Mouse (Mus musculus) left cerebral cortex, postnatal 10 days (tissue): ENCODE measurements around the gene N4bp2. TPM values are rescaled to one million over a fixed set of nuclear protein-coding genes. Genes with fewer than 3 reads are reported as not detected.
"Not testable (repeated sequence)": the region's sequence is repeated elsewhere in the genome, so short reads cannot be mapped to it uniquely, and the experiment has no call there.

Source experiments
- DNase-seq, 2 experiments: peaks; one replicate each; pipeline ENCODE4 v3.0.0; 2021 to 2022; ENCODE audit warnings: low spot score in 2 of 2, mixed read lengths in 1 of 2; ENCODE audit errors: extremely low spot score in 1 of 2
- intact Hi-C: fragments of 180-260 bp; cut with DNase I; formaldehyde crosslinking; loops from one replicate; pipeline ENCODE4 v1.15.1; 2025
- total RNA-seq, 2 experiments: library from RNA; stranded (reverse); gene quantifications; 2 replicates each; pipeline ENCODE4 v1.2.3; 2021

The N4bp2 gene
- total RNA-seq = 10 to 100 TPM; 15.5 to 18.6 TPM

DNA sequence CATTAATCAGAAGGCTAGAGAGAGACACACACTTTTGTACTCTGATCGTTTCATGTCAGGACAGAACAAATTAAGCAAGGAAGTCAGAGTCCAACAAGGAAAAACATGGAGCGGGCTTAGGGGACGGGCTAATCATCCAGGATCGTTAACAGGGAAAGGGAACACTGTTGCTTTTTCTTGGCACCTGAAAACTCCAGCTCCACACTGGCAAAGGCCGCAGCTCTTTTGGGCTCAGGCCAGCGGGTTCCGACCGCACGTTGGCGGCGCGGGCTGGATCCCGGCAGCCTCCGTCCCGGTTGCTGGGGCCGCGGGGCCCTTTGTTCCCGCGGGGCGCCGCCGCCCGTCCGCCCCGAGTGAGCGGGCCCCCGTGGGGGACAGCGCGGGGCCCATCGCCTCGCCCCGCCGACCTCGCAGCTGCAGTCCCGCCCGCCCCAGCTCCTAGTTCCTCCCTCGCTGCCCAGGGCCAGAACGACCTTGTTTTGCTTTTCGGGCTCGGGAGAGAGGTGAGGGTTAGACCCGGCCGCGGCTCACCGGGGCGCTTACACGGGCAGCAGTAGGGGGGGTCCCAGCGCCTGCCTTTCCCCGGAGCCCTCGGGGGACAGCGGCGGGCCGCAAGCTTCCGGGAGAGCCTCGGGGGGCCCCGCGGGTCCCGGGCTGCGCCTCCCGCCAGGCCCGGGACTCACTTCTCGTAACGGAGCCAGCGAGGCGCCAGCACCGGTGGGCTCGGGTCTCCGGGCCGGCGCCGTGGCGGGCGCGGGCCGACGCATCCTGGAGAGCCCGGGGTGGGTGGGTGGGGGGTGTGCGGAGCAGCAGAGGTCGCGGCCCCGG lies at the start of gene N4bp2:
TSS of gene N4bp2 (plus strand) at position 434 of the 828 bp plus-strand sequence.
- DNase-seq = peak; percentile 65 to 82
- intact Hi-C loops = loop anchor here (5.0 kb wide), 2 partner anchors 66 to 194 kb away; partner anchors contain the start of gene Pds5a

GRCm38 (mm10) chr5:65715084-65715483 lies 48.2 kb upstream of the N4bp2 start:
- intact Hi-C loops = no loop called here
- no peak for DNase-seq

DNA sequence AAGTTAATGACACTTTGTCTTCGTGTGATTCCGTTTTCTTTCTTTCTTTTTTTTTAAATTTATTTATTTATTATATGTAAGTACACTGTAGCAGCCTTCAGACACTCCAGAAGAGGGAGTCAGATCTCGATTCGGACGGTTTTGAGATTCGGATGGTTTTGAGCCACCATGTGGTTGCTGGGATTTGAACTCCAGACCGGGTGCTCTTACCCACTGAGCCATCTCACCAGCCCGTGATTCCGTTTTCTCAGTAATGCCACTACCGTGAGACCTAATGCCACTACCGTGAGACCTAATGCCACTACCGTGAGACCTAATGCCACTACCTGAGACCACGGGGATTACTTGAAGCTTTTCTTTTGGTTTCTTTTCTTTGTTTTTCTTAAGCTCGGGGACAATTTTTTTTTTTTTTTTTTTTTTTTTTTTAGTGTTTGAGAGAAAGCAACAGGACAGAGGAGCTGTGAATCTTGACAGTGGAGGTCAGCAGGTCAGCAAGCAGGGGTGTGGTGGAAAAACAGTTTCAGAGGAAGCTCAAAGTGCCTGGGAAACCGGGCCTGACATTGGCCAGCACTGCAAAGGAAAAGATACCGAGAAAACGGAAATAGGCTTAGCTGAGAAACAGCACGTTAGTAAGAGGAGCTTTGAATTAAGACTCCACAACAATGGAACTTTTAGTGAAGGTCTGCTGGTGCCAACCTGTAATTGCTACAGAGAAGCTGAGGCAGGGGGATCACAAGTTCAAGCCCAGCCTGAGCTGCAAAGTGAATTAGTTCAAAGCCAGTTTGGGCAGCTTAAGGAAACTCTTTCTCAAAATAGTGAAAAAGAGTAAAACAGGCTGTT lies 46.0 kb upstream of the N4bp2 start:
- no peak for DNase-seq
- intact Hi-C loops = no loop called here

GRCm38 (mm10) chr5:65717903-65718211 lies 45.5 kb upstream of the N4bp2 start:
- intact Hi-C loops, DNase-seq: not testable (repeated sequence)

DNA sequence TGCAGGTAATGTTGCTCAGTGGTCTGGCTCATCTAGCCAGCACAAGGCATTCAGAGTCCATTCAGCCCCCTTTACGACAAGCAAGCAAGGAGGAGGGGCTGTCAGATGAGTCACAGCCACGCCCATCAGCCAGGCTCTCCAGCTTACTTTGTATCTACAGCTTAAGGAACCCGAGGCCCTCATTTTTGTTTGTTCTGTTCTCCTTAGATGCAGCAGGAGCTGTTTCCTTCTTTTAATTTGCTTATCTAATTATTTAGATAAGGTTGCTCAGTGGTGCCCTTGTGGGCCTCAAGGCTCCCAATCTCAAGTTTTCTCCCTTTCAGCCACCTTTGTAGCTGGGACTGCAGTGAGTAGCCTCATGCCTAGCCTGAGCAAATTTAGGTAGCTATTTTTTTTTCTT lies 45.0 kb upstream of the N4bp2 start:
- no peak for DNase-seq
- intact Hi-C loops = no loop called here

DNA sequence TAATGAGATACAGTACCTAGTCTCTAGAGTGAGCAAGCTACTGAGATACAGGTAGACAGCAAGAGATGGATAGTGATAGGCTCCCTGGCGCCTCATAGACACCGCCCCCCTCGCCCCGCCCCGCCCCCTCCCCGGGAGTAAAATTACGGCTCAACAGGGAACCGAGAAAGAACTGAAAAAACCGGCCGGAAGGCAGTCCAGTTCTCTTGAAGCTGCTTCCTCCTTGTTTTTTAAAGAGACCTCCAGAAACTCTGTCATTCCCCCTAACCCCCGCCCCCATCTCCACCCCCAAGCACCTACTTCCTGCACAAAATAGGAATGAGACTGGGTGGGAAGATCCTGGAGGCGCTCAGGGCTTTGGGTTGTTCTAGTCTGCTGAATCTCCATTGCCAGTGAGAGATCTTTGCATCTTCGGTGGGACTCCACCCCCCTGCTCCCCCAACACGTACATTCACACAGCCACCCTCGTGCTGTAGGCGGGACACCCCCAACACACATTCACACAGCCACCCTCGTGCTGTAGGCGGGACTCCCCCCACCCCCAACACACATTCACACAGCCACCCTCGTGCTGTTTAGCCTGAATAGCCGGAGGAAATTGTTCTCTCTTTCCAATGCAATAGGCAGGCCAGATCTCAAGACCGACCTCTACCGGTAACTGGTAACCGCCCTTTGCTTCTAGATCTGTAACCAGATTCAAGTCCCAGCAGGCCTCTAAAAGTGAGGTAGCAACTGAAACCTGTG lies 38.8 kb upstream of the N4bp2 start:
- intact Hi-C loops = no loop called here
- DNase-seq = peak; percentile 21 to 70

DNA sequence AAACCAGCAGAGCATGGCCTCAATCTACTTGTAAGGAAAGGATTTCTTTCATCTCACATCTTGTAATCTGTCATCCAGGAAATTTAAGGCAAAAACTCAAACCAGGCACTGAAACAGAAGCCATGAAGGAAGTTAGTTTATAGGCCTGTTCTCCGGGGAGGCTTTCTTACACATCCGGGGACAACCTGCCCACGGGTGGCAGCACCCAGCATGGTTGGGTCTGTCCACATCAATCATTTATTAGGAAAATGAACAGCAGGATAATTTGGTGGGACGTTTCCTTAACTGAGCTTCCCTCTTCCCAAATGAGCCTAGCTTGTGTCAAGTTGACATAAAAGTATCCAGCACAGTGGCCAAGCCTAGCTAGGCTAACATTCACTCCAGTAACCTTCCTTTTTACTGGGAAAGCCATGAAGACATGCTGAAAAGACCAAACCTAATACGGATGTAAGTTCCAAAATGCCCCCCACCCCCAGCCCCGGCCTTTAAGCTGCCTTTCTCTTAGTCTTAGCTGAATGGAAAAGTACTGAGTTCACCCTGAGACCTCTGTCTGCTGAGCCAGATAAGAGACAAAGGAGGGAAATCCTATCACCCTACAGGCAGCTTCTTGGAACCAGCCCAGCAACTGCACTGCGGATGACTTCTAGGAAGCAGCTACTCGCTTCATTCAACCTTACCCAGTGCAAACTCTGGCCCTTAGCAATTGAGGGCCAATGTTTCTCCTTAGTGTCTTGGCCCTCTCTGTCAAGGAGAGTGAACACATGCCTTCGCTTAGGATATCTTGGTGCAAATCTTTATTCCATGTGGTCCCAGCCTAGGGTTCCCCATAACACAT lies 31.9 kb upstream of the N4bp2 start:
- intact Hi-C loops = no loop called here

DNA sequence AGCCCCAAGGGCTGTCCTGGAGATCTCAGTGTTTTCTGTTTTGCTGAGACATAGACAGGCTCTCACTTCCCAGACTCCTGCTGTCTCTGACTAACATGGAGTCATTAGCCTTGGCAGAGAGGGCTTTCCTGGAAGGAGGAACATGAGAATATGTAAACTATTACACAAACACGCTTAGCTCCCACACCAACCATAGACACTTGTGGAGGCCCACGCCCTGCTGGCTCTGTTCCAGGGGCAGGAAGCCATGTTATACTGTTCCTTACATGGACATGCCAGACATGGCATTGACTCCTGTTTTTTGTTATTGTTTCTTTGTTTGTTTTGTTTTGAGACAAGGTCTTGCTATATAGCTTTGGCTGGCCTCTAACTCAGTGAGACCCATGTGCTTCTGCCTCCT lies 27.7 kb upstream of the N4bp2 start:
- no peak for DNase-seq
- intact Hi-C loops = no loop called here

More for the DNA sequence above, 31.9 kb upstream of the N4bp2 start:
- peak in 1 of 2 experiments; percentile 71 for DNase-seq

GRCm38 (mm10) chr5:65739366-65739765 lies 24.0 kb upstream of the N4bp2 start:
- DNase-seq = no peak
- intact Hi-C loops = no loop called here

DNA sequence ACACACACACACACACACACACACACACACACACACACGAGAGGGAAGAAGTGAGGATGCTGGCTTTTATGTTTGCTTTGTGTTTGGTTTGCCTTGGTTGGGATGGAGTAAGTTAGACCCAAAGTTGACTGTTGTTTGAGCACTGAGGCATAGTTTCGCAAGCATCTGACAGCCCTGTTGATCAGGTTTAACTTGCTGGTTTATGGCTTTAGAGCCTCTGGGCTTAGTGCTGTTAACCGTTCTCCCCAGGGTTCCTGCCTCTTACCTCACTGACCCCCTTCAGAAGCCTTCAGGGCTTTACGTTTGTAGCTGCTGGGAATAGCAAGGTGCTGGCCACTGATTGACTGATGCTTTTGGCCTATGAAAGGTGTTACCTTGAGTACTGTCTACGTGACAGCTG lies 16.4 kb upstream of the N4bp2 start:
- no peak for DNase-seq
- intact Hi-C loops = no loop called here

GRCm38 (mm10) chr5:65748386-65748785 lies 14.9 kb upstream of the N4bp2 start:
- intact Hi-C loops = no loop called here
- DNase-seq = no peak

GRCm38 (mm10) chr5:65748880-65749279 lies 14.4 kb upstream of the N4bp2 start:
- intact Hi-C loops = no loop called here

GRCm38 (mm10) chr5:65752021-65752420 lies 11.3 kb upstream of the N4bp2 start:
- intact Hi-C loops = no loop called here
- no peak for DNase-seq

More at GRCm38 (mm10) chr5:65748880-65749279, 14.4 kb upstream of the N4bp2 start:
- DNase-seq = no peak

DNA sequence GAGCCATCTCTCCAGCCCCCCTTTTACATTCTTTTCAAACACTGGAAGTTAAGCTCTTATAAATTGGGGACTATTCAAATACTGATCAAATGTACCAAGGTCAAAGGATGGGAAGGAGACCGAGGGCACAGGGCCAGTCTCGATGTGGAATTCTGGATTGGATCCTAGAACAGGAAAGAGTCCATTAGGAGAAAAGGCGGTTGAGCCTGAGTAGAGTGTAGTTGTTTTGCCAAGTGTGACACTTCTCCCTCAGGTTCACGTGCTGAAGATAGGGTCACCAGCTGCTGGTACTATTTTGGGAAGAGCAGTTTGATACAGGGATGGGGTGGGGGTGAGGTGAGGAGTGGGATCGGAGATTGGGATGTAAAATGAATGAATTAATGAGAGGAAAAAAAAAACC lies 7.5 kb upstream of the N4bp2 start:
- intact Hi-C loops = no loop called here
- no peak for DNase-seq

DNA sequence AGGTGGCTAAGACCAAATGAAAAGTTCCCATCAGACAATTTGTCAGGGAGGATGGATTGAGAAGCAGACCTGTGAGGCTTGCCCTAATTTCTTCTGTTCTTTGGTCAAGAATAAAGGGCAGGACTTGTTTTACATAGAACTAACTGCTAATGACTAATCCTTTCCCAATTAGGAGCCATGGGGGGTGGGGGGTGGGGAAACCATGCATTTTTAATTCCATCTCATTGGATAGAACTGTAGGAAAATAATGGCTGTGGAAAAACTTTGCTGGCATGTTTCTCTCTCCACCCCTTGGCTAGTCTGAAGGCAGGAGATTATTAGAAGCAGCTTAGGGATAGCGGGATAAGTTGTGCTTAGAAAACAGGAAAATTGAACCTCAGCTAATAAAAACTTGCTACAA lies 6.2 kb upstream of the N4bp2 start:
- intact Hi-C loops = no loop called here

DNA sequence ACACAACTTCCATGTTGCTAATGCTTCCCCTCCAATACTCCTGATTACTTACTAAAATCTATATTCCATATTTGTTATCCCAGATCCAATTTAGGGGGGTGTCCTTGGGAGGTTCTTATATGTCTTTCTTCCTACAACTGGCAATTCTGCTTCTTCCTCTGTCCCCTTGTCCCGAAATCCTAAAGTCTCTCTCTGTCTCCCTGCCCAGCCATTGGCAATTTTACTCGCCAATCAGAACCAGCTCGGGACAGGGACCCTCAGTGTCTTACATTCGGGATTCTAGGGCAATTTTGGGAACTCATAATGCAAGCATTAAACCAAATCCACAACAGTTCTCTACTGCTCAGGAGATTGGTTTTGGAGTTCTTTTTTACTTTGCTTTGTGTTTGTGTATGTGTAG lies 3.3 kb upstream of the N4bp2 start:
- intact Hi-C loops = loop anchor here (5.0 kb wide), 2 partner anchors 63 to 197 kb away; partner anchors contain the start of gene Pds5a
- no peak for DNase-seq

More for the DNA sequence above, 6.2 kb upstream of the N4bp2 start:
- no peak for DNase-seq

DNA sequence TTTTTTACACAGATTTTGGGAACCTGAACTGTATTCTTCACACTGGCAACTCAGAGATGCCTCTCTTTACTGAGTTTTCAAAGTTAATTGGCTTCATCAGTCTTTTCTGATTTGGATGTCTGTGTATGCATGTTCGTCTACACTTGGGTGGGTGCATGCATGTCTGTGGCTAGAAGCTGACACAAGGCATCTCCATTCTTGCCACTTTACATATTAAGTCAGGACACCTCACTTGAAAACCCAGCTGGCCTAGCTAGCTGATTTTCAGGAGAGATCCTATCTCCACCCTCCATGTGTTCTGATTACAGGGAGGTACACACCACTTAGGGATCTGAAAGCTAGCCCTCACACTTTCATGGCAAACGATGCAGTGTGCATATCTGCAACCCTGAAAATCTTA lies 2.7 kb upstream of the N4bp2 start:
- DNase-seq = no peak
- intact Hi-C loops = loop anchor here (5.0 kb wide), 2 partner anchors 63 to 197 kb away; partner anchors contain the start of gene Pds5a

DNA sequence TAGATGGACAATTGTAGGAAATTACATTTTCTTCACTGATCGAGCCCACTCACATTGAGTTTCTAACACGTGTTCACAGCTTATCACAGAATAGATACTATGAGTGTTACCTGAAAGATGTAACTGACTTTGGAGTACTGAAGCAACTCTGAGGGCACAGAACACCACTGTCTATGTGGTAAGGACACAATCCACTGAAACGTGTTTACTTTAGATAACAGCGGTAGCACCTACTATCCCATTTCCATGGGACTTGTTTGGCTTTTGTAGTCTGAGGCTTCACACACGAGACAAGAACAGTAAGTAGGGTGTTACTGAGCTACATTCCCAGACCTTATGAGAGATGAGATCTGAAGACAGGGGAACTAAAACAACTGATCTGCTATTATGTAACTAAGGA lies 2.3 kb upstream of the N4bp2 start:
- no peak for DNase-seq
- intact Hi-C loops = loop anchor here (5.0 kb wide), 2 partner anchors 64 to 196 kb away; partner anchors contain the start of gene Pds5a
